Mouse (Mus musculus): ENCODE results near the gene Gatb. TPM values are rescaled to one million over a fixed set of nuclear protein-coding genes. Genes with fewer than 3 reads are reported as not detected.

Gatb gene
- polyA plus RNA-seq, 1 experiment from 2014 or later, result 18.6 TPM

DNA sequence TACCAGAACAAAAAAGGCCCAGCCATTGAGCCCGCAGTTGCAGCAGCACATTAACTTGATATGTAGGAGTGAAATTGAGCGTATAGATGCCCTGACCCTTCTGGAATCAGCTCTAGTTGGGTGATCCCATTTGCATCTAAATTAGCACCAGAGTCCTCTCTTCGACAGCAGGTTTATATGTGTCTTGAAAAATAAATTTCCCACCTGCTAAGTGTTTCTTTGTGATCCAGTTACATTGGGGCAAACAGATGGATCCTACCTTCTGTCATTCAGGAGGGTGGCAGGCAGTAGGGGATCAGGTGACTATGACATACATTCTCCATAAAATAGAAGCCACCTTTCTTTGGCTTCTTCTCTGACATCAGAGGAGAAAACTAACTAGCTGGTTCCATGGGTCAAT lies 121.1 kb downstream of the Gatb start:
- Histone ChIP-seq H3K27me3 (ENCODE audit: control insufficient read depth, insufficient read depth, low read length) (no peaks in the 10 kb centered on the region), H3K9ac (ENCODE audit: low read depth, low read length) (no peak overlapping the region), H3K27ac (ENCODE audit: low read depth, low read length) (no peak overlapping the region), H3K4me2 (replicated peaks; ENCODE audit: low read depth, low read length) (no peak overlapping the region), H3K36me3 (ENCODE audit: control insufficient read depth, insufficient read depth, low read length) (no peaks in the 10 kb centered on the region), H3K4me1 (replicated peaks; ENCODE audit: control insufficient read depth, insufficient read depth, low read length) (no peaks in the 10 kb centered on the region), H3K4me3 (ENCODE audit: low read depth, low read length) (no peak overlapping the region), H3K9me3 (ENCODE audit: control insufficient read depth, low read length) (no peaks in the 10 kb centered on the region)
- DNase-seq (ENCODE audit: low spot score) (no peak), ATAC-seq (ENCODE audit: low FRiP score) (no peak)
- WGBS, result 60% methylated on average over 3 of the region's 3 CpGs

DNA sequence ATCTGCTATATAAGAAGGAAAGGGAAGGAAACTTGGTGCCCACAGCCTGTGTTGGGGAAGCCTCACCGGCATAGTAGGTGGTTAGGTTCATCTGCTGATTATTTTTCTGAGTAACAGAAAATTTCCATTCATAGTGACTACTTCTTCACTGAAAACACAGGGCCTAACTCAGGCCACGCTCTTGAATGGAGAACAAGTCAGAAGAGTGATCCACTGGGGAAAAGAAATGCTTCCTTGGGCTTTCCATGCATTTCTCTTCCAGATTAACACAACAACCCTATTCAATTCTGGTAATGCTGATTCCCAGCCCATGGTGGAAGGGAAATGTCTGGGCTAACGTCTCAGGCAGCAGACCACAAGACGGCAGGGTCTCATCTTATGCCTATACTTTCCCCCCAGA lies 124.6 kb downstream of the Gatb start:
- no peaks in the 10 kb centered on the region for H3K9me3 ChIP-seq (ENCODE audit: control insufficient read depth, low read length)
- DNase-seq (ENCODE audit: low spot score) (no peak), ATAC-seq (ENCODE audit: low FRiP score) (no peak)
- H3K36me3 ChIP-seq (ENCODE audit: control insufficient read depth, insufficient read depth, low read length), result no peaks in the 10 kb centered on the region
- no peaks in the 10 kb centered on the region for H3K27me3 ChIP-seq (ENCODE audit: control insufficient read depth, insufficient read depth, low read length)
- no peak overlapping the region for H3K4me2 ChIP-seq (replicated peaks; ENCODE audit: low read depth, low read length)
- WGBS, result 85% methylated on average over 4 of the region's 4 CpGs
- no peak overlapping the region for H3K27ac ChIP-seq (ENCODE audit: low read depth, low read length)
- no peaks in the 10 kb centered on the region for H3K4me1 ChIP-seq (replicated peaks; ENCODE audit: control insufficient read depth, insufficient read depth, low read length)
- H3K9ac ChIP-seq (ENCODE audit: low read depth, low read length), result no peak overlapping the region
- no peak overlapping the region for H3K4me3 ChIP-seq (ENCODE audit: low read depth, low read length)

GRCm38 (mm10) chr3:85703141-85703882 lies 129.4 kb downstream of the Gatb start:
- no peaks in the 10 kb centered on the region for H3K4me1 ChIP-seq (replicated peaks; ENCODE audit: control insufficient read depth, insufficient read depth, low read length)
- no peak for ATAC-seq (ENCODE audit: low FRiP score)
- no peak overlapping the region for H3K4me2 ChIP-seq (replicated peaks; ENCODE audit: low read depth, low read length)
- H3K27me3 ChIP-seq (ENCODE audit: control insufficient read depth, insufficient read depth, low read length), result no peaks in the 10 kb centered on the region
- no peak overlapping the region for H3K4me3 ChIP-seq (ENCODE audit: low read depth, low read length)
- 52% methylated on average over 6 of the region's 6 CpGs for WGBS
- no peaks in the 10 kb centered on the region for H3K9me3 ChIP-seq (ENCODE audit: control insufficient read depth, low read length)
- H3K9ac ChIP-seq (ENCODE audit: low read depth, low read length), result no peak overlapping the region
- H3K36me3 ChIP-seq (ENCODE audit: control insufficient read depth, insufficient read depth, low read length), result no peaks in the 10 kb centered on the region
- no peak overlapping the region for H3K27ac ChIP-seq (ENCODE audit: low read depth, low read length)
- no peak for DNase-seq (ENCODE audit: low spot score)

Other genes starting within 250 kb of the Gatb start
- gene Fam160a1, start 243.2 kb downstream of the Gatb start, polyA plus RNA-seq (2014; fragmentation: Nextera tagmentation; extraction: Ambion mirVana), result 0.60 and 0.73 TPM in 2 replicates

All from hindbrain, embryonic 11.5 days (tissue).